Mouse (Mus musculus) E14TG2a.4 (cell line): ENCODE data around the gene Zfp212.

ENCODE experiments used
- CTCF ChIP-seq: conservative IDR thresholded peaks from 2 replicates; pipeline ENCODE4 v1.5.1; 2014; ENCODE audit warnings: low read length
- NANOG ChIP-seq: IDR thresholded peaks from 2 replicates; pipeline ENCODE4 v1.6.1; 2014; ENCODE audit warnings: borderline replicate concordance, low read length, mixed read lengths
- POU5F1 ChIP-seq: IDR thresholded peaks from 2 replicates; pipeline ENCODE4 v1.6.1; 2014; ENCODE audit warnings: low read length, borderline replicate concordance

DNA sequence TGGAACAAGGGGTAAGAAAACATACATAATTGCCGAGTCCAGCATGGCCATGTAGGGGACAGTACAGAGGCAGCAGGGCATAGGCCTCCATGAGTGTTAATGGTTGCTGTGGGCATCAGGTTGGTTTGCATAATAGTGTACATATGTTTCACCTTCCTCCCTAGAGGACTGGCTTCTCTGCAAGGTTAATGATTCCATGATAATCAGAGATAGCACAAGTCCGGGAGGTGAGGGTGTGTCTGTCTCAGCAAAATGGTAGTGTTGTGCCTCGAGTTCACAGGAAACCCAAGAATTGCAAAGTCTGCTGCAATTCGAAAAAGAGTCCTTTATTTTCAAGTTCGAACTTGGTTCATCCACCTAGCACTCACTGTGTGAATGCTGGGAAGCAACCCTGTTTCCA lies 3.2 kb upstream of the Zfp212 start:
- TF ChIP-seq CTCF = no peak
- TF ChIP-seq POU5F1 = no peak
- TF ChIP-seq NANOG = no peak
